Mouse (Mus musculus) cortical plate, adult 2 months (tissue): Measurements from ENCODE around the gene Maml3. TPM values are rescaled to one million over a fixed set of nuclear protein-coding genes. Genes with fewer than 3 reads are reported as not detected.

Source experiments
- H3K27ac ChIP-seq: fragments of 200-500 bp; 2 replicates; pipeline ENCODE4 v1.5.1; 2012; ENCODE audit warnings: low read length, control low read depth, inconsistent platforms; ENCODE audit not compliant: insufficient read depth
- H3K4me1 ChIP-seq: fragments of 200-500 bp; 2 replicates; pipeline ENCODE4 v1.6.1; 2011; ENCODE audit warnings: low read length; ENCODE audit not compliant: control insufficient read depth, insufficient read depth
- H3K4me3 ChIP-seq: fragments of 200-500 bp; 2 replicates; pipeline ENCODE4 v1.5.1; 2011; ENCODE audit warnings: mild to moderate bottlenecking, low read length, control low read depth; ENCODE audit not compliant: insufficient read depth
- CTCF ChIP-seq: fragments of 200-500 bp; IDR thresholded peaks from 2 replicates; pipeline ENCODE4 v1.5.1; 2011; ENCODE audit warnings: mild to moderate bottlenecking, control low read depth, low read length; ENCODE audit not compliant: insufficient read depth; ENCODE audit errors: extremely low read depth
- POLR2A ChIP-seq: fragments of 200-500 bp; IDR thresholded peaks from 2 replicates; pipeline ENCODE4 v1.6.1; 2011; ENCODE audit warnings: mild to moderate bottlenecking, low read length, control low read depth; ENCODE audit not compliant: insufficient read depth; ENCODE audit errors: extremely low read depth
- polyA plus RNA-seq: library from polyadenylated mRNA; depleted of rRNA; stranded (reverse); fragments of >200 nt; gene quantifications from 2 replicates; pipeline ENCODE4 v1.2.3, GENCODE M21; 2012

The Maml3 gene
- polyA plus RNA-seq, 1 experiment: 2.7 TPM

DNA sequence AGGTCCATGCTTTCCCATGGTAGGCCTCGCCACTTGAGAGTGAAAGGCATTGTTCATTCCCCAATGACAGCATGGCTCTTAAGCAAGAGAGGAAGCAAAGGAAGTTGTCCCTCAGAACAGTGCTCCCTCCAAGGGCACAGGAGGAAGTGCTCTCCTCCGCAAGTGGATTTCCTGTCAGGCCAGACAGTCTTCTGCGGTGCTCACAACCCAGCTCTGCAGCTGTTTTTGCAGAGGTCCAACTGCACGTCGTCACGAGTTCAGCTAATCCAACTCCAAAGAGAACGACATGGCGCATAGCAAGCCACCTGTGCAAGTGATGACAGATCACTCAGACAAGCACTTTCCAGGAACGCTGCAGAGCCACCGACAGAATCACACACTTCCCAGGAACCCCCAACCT lies 222.9 kb downstream of the Maml3 start:
- H3K27ac ChIP-seq: no peak overlapping the region
- H3K4me1 ChIP-seq: peaks cover 4% of the 10 kb centered on the region; the same call in 1 of the 2 replicates
- TF ChIP-seq POLR2A: no peak
- no peak for TF ChIP-seq CTCF
- H3K4me3 ChIP-seq: no peak overlapping the region

DNA sequence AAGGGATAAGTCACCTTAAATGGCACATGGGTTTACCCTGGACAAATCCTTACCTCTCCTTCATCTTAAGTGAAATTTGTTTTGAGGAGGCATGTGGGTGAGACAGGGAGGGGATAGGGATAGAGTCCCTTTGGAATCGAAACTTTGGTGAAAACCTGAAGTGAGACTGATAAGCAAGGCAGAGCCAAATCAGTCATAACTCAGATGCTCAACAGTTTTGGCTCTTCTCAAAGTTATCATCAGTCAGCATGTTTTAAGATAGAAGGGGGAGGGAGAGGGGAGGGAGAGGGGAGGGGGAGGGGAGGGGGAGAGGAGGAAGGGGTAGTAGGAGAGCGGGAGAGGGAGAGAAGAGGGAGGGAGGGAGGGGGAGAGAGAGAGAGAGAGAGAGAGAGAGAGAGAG lies 223.5 kb downstream of the Maml3 start:
- H3K27ac ChIP-seq: no peak overlapping the region
- TF ChIP-seq CTCF: no peak
- TF ChIP-seq POLR2A: no peak
- H3K4me1 ChIP-seq: peaks cover 4% of the 10 kb centered on the region; the same call in 1 of the 2 replicates
- H3K4me3 ChIP-seq: no peak overlapping the region

DNA sequence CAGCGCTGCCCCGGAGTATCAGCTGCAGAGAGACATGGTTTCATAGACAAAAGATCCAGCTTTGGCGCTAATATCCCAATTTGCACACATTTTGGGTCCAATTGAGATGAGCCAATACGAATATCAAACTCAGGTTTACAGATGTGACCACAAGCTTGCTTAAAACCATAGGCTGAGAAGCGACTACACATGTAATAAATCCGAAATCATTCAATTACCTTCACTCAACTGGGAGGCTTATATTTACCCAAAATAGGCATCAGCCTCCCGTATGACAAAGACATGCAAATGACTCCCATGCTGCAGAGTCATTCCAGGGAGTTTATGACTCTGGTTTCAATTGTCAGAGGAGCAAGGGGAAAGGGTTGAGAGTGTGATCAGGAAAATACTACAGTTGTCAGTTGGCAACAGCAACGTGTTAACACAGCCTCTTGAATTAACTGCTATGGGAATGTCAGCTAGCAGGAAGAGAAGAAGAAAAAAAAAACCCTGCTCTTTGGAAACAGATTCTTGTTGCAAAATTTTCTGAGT lies 224.3 kb downstream of the Maml3 start:
- Histone ChIP-seq H3K4me1 (peaks cover 4% of the 10 kb centered on the region; the same call in 1 of the 2 replicates), H3K27ac (no peak overlapping the region)
- TF ChIP-seq CTCF (no peak), POLR2A (no peak)

DNA sequence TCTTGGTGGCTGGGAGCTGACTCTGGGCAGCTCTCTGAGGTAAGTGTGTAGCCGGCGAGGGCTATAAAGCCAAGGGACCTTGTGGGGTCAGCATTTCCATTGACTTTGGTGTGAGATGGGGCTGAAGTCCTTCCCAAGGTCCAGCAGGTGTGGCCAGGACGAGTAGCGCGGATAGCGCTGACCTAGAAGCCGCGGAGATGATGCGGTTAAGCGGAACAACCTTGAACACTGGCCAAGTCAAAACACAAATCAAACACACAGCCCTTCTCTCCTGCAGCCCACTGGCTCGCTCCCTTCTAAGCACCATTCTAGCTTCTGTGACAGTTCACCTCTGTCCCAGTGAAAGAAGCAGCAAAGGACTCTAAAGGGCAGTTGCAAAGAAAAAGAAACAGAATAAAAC lies 225.7 kb downstream of the Maml3 start:
- TF ChIP-seq POLR2A: no peak
- TF ChIP-seq CTCF: no peak
- H3K27ac ChIP-seq: no peak overlapping the region
- peaks cover 1% of the 10 kb centered on the region; the same call in 1 of the 2 replicates for H3K4me1 ChIP-seq
- no peak overlapping the region for H3K4me3 ChIP-seq

More for the DNA sequence above, 224.3 kb downstream of the Maml3 start:
- no peak overlapping the region for H3K4me3 ChIP-seq

DNA sequence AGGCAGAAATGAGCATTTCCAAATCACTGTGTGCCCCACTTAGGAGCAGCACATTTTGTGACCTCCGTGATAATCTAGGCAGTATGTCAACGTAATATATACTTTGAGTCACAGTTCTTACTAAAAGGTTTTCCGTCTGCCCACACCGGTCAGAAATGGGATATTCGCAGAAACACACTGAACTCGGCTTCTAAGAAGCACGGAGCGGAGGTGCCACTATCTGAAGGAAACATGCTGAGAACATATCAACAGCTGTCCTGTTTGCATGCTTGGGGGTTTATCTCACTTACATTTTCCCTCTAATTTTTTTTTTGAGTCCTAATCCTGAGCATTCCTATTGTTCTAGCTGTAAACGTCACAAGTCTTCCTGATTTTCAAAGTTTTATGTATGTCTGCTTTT lies 226.3 kb downstream of the Maml3 start:
- H3K4me1 ChIP-seq: peaks cover 1% of the 10 kb centered on the region; the same call in 1 of the 2 replicates
- no peak overlapping the region for H3K27ac ChIP-seq
- TF ChIP-seq POLR2A: no peak
- no peak for TF ChIP-seq CTCF
- H3K4me3 ChIP-seq: no peak overlapping the region

DNA sequence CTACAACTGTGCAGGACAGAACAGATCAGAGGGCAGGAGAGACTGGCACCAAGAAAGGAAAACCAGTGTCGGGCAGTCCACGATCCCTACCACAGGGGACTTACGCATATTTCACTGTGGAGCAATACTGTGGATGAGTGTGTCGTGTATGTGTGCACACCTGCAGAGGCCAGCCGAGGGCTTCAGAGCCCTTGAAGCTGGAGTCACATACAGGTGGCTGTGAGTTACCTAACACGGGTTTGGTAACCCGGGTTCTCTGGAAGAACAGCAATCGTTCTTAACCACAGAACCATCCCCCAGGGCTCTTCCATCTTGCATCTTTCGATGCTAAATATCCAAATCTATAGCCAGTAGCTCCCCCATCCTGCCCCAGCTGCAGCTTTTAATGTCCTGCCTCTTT lies 228.1 kb downstream of the Maml3 start:
- no peak overlapping the region for H3K4me3 ChIP-seq
- TF ChIP-seq POLR2A (no peak), CTCF (no peak)

DNA sequence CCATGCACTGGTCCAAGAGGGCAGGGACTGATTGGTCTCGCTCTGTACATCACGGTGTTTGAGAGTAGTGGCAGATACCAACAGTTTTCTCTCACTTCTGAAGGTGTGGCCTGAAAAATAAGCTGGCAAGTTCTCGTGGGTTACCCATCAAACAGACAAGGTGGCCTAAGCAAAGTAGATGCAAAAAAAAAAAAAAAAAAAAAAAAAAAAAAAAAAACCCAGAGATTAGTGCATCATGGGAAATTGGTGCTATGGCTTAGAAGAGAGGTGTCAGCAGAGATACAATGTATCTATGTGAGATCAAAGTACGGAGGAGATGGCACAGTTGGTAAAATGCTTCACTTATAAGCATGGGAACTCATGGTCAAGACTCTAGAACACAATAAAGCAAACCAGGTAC lies 229.2 kb downstream of the Maml3 start:
- peaks cover 1% of the 10 kb centered on the region; the same call in 1 of the 2 replicates for H3K4me1 ChIP-seq
- TF ChIP-seq CTCF (no peak), POLR2A (no peak)
- no peak overlapping the region for H3K4me3 ChIP-seq
- no peak overlapping the region for H3K27ac ChIP-seq

More for the DNA sequence above, 228.1 kb downstream of the Maml3 start:
- no peak overlapping the region for H3K27ac ChIP-seq
- peaks cover 1% of the 10 kb centered on the region; the same call in 1 of the 2 replicates for H3K4me1 ChIP-seq

DNA sequence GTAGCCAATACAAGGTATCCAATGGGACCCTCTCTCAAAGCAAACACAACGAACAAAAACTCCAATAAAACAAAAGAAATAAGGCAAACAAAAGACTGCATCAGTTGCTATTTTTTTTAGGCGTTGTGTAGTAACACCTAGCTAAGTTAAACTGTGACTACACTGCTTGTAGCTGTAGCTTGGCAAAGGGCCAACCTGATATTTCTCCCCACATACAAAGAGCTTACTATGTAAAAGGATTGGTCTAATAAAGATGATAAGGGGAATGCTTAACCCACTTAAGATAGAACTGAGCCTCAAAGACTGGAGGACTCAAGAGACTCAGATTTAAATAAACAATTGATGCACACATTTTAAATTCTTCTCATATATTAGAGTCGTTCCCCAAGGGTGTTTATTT lies 230.6 kb downstream of the Maml3 start:
- TF ChIP-seq CTCF: no peak
- TF ChIP-seq POLR2A: no peak
- H3K4me3 ChIP-seq: no peak overlapping the region
- H3K27ac ChIP-seq: no peak overlapping the region
- peaks cover 3% of the 10 kb centered on the region; the same call in 1 of the 2 replicates for H3K4me1 ChIP-seq

DNA sequence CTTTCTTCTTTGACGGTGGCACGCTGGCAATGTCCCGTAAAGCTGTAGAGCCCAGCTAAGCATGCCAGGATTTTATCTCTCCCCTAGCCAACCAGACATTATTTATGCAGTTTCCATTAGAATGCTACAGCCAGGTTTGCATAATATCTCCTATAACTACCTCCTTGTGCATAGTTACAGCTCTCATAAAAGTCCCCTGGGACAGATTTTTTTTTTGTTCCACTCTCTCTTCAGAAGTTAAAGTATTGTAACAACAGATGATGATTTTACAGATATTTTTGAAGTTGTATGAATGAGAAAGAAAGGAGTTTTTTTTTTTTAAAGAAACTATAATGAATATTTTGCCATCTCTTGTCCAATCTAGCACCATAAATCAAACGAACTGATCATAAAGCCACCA lies 232.1 kb downstream of the Maml3 start:
- TF ChIP-seq CTCF: no peak
- TF ChIP-seq POLR2A: no peak
- Histone ChIP-seq H3K4me1 (peaks cover 5% of the 10 kb centered on the region; the same call in 1 of the 2 replicates), H3K4me3 (no peak overlapping the region), H3K27ac (no peak overlapping the region)

DNA sequence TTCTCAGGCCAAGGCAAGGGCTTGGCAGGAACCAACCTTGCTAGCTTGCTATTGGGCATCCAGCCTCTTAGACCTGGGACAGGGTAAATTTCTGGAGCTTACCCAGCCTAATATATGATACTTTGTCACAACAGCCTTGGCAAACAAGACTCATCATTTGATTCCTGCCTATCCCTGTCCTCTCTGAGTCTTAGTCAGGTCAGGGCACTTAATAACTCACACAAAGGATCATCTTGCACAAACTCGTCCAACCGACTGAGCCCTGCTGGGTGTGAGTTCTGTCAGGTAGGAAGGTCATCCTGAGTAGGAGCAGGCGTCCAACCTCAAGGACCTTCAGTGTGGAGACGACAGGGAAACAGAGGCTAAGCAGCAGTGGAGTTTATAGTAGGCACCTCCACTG lies 233.5 kb downstream of the Maml3 start:
- Histone ChIP-seq H3K4me1 (peaks cover 5% of the 10 kb centered on the region; the same call in 1 of the 2 replicates), H3K27ac (no peak overlapping the region), H3K4me3 (no peak overlapping the region)
- no peak for TF ChIP-seq POLR2A
- TF ChIP-seq CTCF: no peak
